Mouse (Mus musculus) liver, adult 2 months (tissue): ENCODE results near the gene Anapc16.

ENCODE experiments used
- CTCF ChIP-seq: fragments of 200-500 bp; IDR thresholded peaks from 2 replicates; pipeline ENCODE4 v1.5.1; 2011; ENCODE audit warnings: low read depth, low read length, control low read depth
- POLR2A ChIP-seq: fragments of 200-500 bp; IDR thresholded peaks from 2 replicates; pipeline ENCODE4 v1.6.1; 2011; ENCODE audit warnings: low read length, control low read depth; ENCODE audit not compliant: insufficient read depth; ENCODE audit errors: extremely low read depth

GRCm38 (mm10) chr10:60031985-60032384 is 29.1 kb upstream of the Anapc16 start:
- TF ChIP-seq CTCF: no peak
- no peak for TF ChIP-seq POLR2A
